Mouse (Mus musculus): ENCODE data around the gene Ash1l. TPM values are rescaled to one million over a fixed set of nuclear protein-coding genes. Genes with fewer than 3 reads are reported as not detected.

The Ash1l gene
- 10 to 100 TPM; 37.8 to 41.8 TPM for total RNA-seq (2021)
- long read RNA-seq, experiment 1, partial matches to known transcripts: 1 of 1 reads
- long read RNA-seq, experiment 1, other reads (novel, unspliced or antisense): 0 of 1 reads
- long read RNA-seq, experiment 2, partial matches to known transcripts: 2 of 4 reads
- long read RNA-seq, experiment 2, other reads (novel, unspliced or antisense): 2 of 4 reads

- DNase-seq (ENCODE audit: low spot score in 2 of 2): peak; percentile 67 to 77
These were observed at the start of gene Ash1l, which contains the start of gene Dap3 for GRCm38 (mm10) chr3:88950576-88951326. Ash1l (plus strand) TSS chr3:88950622. Dap3 (minus strand) TSS chr3:88951181.

- DNase-seq (ENCODE audit: low spot score in 2 of 2): no peak
These were observed 45.6 kb upstream of the Ash1l start for GRCm38 (mm10) chr3:88904803-88905202.

GRCm38 (mm10) chr3:88905209-88905608, 45.2 kb upstream of the Ash1l start:
- DNase-seq (ENCODE audit: low spot score in 2 of 2): no peak

- DNase-seq (ENCODE audit: low spot score in 2 of 2): no peak
These were observed 44.7 kb upstream of the Ash1l start for GRCm38 (mm10) chr3:88905741-88906140.

- no peak for DNase-seq (ENCODE audit: low spot score in 2 of 2)
These were observed 43.8 kb upstream of the Ash1l start for GRCm38 (mm10) chr3:88906393-88907159.

- DNase-seq (ENCODE audit: low spot score in 2 of 2): no peak
These were observed 37.8 kb upstream of the Ash1l start for GRCm38 (mm10) chr3:88912585-88912984.

GRCm38 (mm10) chr3:88913511-88914383, 36.7 kb upstream of the Ash1l start, which contains the start of gene Msto1:
Msto1 (minus strand) TSS chr3:88913999.
- peak; percentile 79 to 94 for DNase-seq (ENCODE audit: low spot score in 2 of 2)

- DNase-seq (ENCODE audit: low spot score in 2 of 2): no peak
These were observed 36.0 kb upstream of the Ash1l start for GRCm38 (mm10) chr3:88914384-88914810.

- DNase-seq (ENCODE audit: low spot score in 2 of 2): no peak
These were observed 31.4 kb upstream of the Ash1l start for GRCm38 (mm10) chr3:88918981-88919380.

GRCm38 (mm10) chr3:88921411-88921810, 29.0 kb upstream of the Ash1l start:
- no peak for DNase-seq (ENCODE audit: low spot score in 2 of 2)

GRCm38 (mm10) chr3:88923989-88924591, 26.3 kb upstream of the Ash1l start:
- no peak for DNase-seq (ENCODE audit: low spot score in 2 of 2)

GRCm38 (mm10) chr3:88925651-88926050, 24.8 kb upstream of the Ash1l start:
- DNase-seq (ENCODE audit: low spot score in 2 of 2): no peak

- no peak for DNase-seq (ENCODE audit: low spot score in 2 of 2)
These were observed 20.9 kb upstream of the Ash1l start for GRCm38 (mm10) chr3:88929501-88929900.

- DNase-seq (ENCODE audit: low spot score in 2 of 2): no peak
These were observed 11.4 kb upstream of the Ash1l start for GRCm38 (mm10) chr3:88939071-88939470.

GRCm38 (mm10) chr3:88939749-88940148, 10.7 kb upstream of the Ash1l start:
- no peak for DNase-seq (ENCODE audit: low spot score in 2 of 2)

GRCm38 (mm10) chr3:88942316-88942880, 8.0 kb upstream of the Ash1l start:
- DNase-seq (ENCODE audit: low spot score in 2 of 2): no peak

- no peak for DNase-seq (ENCODE audit: low spot score in 2 of 2)
These were observed 6.3 kb upstream of the Ash1l start for GRCm38 (mm10) chr3:88944109-88944508.

GRCm38 (mm10) chr3:88949786-88950575, 441 bp upstream of the Ash1l start:
- DNase-seq (ENCODE audit: low spot score in 2 of 2): peak; percentile 82 to 94

- DNase-seq (ENCODE audit: low spot score in 2 of 2): no peak
These were observed 942 bp downstream of the Ash1l start for GRCm38 (mm10) chr3:88951327-88951800.

Data from gastrocnemius, postnatal 4 days (tissue).